Mouse (Mus musculus): ENCODE measurements around the gene Olfr91. TPM values are rescaled to one million over a fixed set of nuclear protein-coding genes. Genes with fewer than 3 reads are reported as not detected.

Gene Olfr91
- total RNA-seq, 4 experiments from 2014 or later: not detected

- DNase-seq (ENCODE audit: low spot score): no peak
Observed at GRCm38 (mm10) chr17:37062101-37062641, 35.9 kb downstream of the Olfr91 start.

DNA sequence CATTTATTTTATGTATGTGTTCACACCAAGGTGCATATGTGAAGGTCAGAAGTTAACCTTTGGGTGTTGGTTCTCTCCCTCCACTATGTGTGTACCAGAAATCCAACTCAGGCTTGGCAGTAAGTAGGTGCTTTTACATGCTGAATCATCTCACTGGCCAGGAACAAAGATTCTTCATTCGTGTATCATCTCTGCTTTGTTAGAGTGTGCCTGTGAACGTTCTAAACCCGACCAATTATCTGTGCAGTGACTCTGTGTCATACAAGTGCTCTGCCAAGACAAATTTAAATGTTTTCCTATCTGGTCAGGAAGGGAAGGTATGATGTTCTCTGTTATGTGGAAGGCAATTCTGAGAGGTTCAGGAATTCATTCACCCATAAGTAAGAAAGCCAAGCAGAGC, 36.6 kb downstream of the Olfr91 start:
- DNase-seq (ENCODE audit: low spot score): no peak

GRCm38 (mm10) chr17:37056957-37057356, 41.1 kb downstream of the Olfr91 start:
- no peak for DNase-seq (ENCODE audit: low spot score)

DNA sequence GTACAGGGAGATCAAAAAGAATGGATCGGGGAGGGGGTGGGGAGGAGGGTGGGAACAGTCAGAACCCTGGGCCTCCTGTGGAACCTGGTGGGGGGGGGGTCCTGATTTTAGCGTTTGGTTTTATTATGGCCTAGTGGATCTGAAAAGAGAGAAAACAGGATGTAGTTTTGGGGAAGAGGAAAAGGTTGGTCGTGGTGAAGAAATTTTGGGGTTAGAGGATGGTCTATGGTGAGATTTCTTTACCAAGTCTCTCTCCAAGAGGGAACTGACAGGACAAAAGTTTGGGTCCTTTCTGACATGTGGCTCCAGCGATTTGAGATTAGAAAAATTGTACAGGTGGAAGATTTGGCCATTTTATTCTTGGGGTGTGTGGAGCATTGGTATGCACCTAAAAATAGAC, 46.3 kb downstream of the Olfr91 start:
- no peak for DNase-seq (ENCODE audit: low spot score)

DNA sequence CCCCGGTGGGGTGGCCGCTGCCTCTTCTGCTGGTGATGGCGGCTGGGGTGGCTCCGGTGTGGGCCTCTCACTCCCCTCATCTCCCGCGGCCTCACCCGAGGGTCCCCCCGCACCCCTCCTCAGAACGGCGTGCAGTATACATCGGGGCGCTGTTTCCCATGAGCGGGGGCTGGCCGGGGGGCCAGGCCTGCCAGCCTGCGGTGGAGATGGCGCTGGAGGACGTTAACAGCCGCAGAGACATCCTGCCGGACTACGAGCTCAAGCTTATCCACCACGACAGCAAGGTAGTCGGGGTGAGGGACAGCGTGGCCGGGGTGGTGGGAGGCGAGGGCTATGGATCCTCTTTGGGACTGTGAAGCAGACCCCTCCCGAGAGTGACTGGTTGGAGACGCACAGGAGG, 47.2 kb downstream of the Olfr91 start:
- no peak for DNase-seq (ENCODE audit: low spot score)

DNA sequence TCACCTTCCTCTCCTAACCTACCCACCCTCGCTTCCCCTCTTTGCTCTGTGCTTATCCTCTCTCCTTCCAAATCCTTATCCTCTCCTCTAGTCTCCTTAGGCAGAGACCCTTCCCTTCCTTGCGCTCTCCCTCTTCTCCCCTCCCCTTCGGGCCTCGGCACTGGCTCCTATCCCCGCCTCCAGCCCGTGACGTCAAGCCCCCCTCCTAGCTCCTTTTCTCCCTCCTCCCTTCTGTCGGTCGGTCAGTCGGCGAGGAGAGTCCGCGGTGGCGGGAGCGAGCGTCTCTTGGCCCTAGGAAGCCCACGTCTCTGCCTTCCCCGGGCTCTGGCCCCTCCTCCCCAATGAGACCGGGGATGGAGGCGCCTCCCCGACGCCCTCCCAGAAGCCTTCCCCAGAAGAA, 47.7 kb downstream of the Olfr91 start:
- DNase-seq (ENCODE audit: low spot score): peak; percentile 63

- DNase-seq (ENCODE audit: low spot score): peak; percentile 40
Observed at GRCm38 (mm10) chr17:37049570-37050310, 48.3 kb downstream of the Olfr91 start.

- no peak for DNase-seq (ENCODE audit: low spot score)
Observed at GRCm38 (mm10) chr17:37048383-37048782, 49.7 kb downstream of the Olfr91 start.

- DNase-seq (ENCODE audit: low spot score): no peak
Observed at GRCm38 (mm10) chr17:37047981-37048380, 50.1 kb downstream of the Olfr91 start.

GRCm38 (mm10) chr17:37047332-37047976, 50.6 kb downstream of the Olfr91 start:
- no peak for DNase-seq (ENCODE audit: low spot score)

- peak; percentile 26 for DNase-seq (ENCODE audit: low spot score)
Observed at GRCm38 (mm10) chr17:37046312-37047112, 51.6 kb downstream of the Olfr91 start.

DNA sequence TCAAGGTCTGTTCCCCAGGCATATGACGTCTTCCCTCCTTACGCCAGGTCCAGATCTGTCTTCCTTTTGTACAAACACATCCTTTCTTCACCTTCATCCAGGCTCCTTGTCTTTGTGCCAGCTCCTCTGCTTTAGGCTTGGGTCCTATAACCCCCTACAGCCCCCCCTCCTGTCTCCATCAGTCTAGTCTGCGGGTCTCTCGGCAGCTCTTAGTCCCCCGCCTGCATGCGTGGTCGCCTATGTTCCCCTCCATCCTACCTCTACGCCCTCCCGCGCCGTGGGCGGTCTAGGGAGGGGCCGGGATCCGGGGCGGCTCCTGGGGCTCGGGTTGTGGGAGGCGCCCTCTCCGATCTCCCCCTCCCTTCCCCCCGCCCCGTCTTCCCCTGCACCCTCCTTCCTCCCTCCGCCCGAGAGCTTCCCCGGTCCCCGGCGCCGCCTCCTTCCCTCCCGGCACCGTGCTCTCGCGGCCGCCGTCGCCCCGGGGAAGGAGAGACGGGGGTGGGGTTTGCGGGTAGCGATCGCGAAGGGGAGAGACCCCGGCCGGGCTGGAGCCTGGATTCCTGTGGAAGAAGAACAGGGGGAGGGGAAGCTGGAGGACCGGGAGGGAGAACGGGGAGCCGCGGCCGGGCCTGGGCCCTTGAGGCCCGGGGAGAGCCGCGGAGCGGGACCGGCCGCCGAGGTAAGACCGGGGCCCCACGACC, 52.3 kb downstream of the Olfr91 start, which contains the start of gene Gabbr1:
TSS of gene Gabbr1 (plus strand) at position 356 of the 701 bp plus-strand sequence.
- DNase-seq (ENCODE audit: low spot score): peak; percentile 66

- no peak for DNase-seq (ENCODE audit: low spot score)
Observed at GRCm38 (mm10) chr17:37044651-37045244, 53.3 kb downstream of the Olfr91 start.

Other genes with a start within 250 kb of the Olfr91 start
- not detected for gene Trim15, start 231.1 kb downstream of the Olfr91 start, total RNA-seq (2022)
- under 1 TPM in 2 of 4 experiments, not detected in 2; 0.16 to 0.83 TPM for gene Trim10, start 228.7 kb downstream of the Olfr91 start, total RNA-seq (2022)
- gene Trim40, start 208.2 kb downstream of the Olfr91 start, total RNA-seq (2022): under 1 TPM in 1 of 4 experiments, not detected in 3; 0.23 TPM
- gene Trim31, start 200.2 kb downstream of the Olfr91 start, total RNA-seq (2022): not detected
- gene Rnf39, start 155.4 kb downstream of the Olfr91 start, total RNA-seq (2022): 1 to 10 TPM in 3 of 4 experiments, under 1 TPM in 1; 0.71 to 1.9 (median 1.4) TPM
- gene Ppp1r11, start 146.5 kb downstream of the Olfr91 start, total RNA-seq (2022): 100 to 1,000 TPM in 2 of 4 experiments, 10 to 100 TPM in 2; 89.3 to 121 (median 108) TPM
- gene Znrd1, start 139.7 kb downstream of the Olfr91 start, total RNA-seq (2022): 10 to 100 TPM; 22.3 to 27.7 (median 26.2) TPM
- 10 to 100 TPM; 13.8 to 22.2 (median 15.3) TPM for gene Znrd1as, start 139.7 kb downstream of the Olfr91 start, total RNA-seq (2022)
- 1 to 10 TPM in 2 of 4 experiments, under 1 TPM in 2; 0.50 to 1.4 (median 0.90) TPM for gene 2410137M14Rik, start 117.0 kb downstream of the Olfr91 start, total RNA-seq (2022)
- under 1 TPM in 1 of 4 experiments, not detected in 3; 0.25 TPM for gene H2-M5, start 108.7 kb downstream of the Olfr91 start, total RNA-seq (2022)
- 1 to 10 TPM in 3 of 4 experiments, under 1 TPM in 1; 0.87 to 2.4 (median 1.4) TPM for gene Zfp57, start 97.1 kb downstream of the Olfr91 start, total RNA-seq (2022)
- gene Mog, start 74.9 kb downstream of the Olfr91 start, total RNA-seq (2022): not detected
- gene Gabbr1, start 52.3 kb downstream of the Olfr91 start, total RNA-seq (2022): 1 to 10 TPM; 7.2 to 9.2 (median 7.4) TPM
- gene Olfr90, start 9.8 kb downstream of the Olfr91 start, total RNA-seq (2022): not detected
- gene Olfr92, start 21.8 kb upstream of the Olfr91 start, total RNA-seq (2022): not detected
- not detected for gene Olfr93, start 63.2 kb upstream of the Olfr91 start, total RNA-seq (2022)
- gene Ubd, start 95.6 kb upstream of the Olfr91 start, total RNA-seq (2022): not detected
- not detected for gene Olfr94, start 102.7 kb upstream of the Olfr91 start, total RNA-seq (2022)
- gene Olfr95, start 114.8 kb upstream of the Olfr91 start, total RNA-seq (2022): not detected
- gene Olfr96, start 121.9 kb upstream of the Olfr91 start, total RNA-seq (2022): not detected
- gene Olfr97, start 139.1 kb upstream of the Olfr91 start, total RNA-seq (2022): not detected
- not detected for gene Olfr98, start 165.5 kb upstream of the Olfr91 start, total RNA-seq (2022)
- 1 to 10 TPM; 3.2 to 4.4 (median 3.6) TPM for gene H2-M3, start 171.9 kb upstream of the Olfr91 start, total RNA-seq (2022)
- not detected for gene Olfr99, start 185.2 kb upstream of the Olfr91 start, total RNA-seq (2022)
- gene Olfr101, start 206.0 kb upstream of the Olfr91 start, total RNA-seq (2022): not detected
- gene Olfr102, start 218.8 kb upstream of the Olfr91 start, total RNA-seq (2022): not detected
- not detected for gene Olfr103, start 241.4 kb upstream of the Olfr91 start, total RNA-seq (2022)

All from heart, adult 8-10 months (tissue).